Mouse (Mus musculus): ENCODE measurements around the gene Acaca.

Gene Acaca

GRCm38 (mm10) chr11:84128943-84129798 lies at the start of gene Acaca, which contains the start of gene Tada2a:
Acaca (plus strand) TSS chr11:84129672.
Tada2a (minus strand) TSS chr11:84129600.
- in situ Hi-C loops (cut with MboI; ENCODE audit: low pct_unique_long_range_greater_than_20kb in 1 of 2, low sequenced_read_pairs in 2 of 2, unreplicated experiment in 1 of 2): no loop called here

DNA sequence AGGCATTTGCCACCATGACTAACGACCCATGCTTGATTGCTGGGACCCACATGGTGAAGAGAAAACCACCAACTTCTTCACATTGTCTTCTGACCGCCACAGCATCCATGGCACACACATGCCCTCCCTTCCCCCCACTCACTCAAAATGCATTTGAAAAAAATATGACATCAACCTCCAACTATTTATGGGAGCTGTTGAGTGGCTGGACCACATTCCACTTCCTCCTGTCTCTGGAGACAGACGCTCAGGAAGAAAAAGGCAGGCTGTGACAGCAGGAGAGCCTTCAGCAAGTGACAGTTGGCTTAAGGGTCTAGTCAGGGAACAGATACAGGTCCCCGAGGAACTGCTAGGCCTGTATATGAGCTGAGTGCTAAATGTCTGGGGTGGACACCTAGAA lies 49.6 kb upstream of the Acaca start:
- in situ Hi-C loops (cut with MboI; ENCODE audit: low pct_unique_long_range_greater_than_20kb in 1 of 2, low sequenced_read_pairs in 2 of 2, unreplicated experiment in 1 of 2): no loop called here

- in situ Hi-C loops (cut with MboI; ENCODE audit: low pct_unique_long_range_greater_than_20kb in 1 of 2, low sequenced_read_pairs in 2 of 2, unreplicated experiment in 1 of 2): no loop called here
Measured at GRCm38 (mm10) chr11:84080327-84080726, 49.1 kb upstream of the Acaca start.

DNA sequence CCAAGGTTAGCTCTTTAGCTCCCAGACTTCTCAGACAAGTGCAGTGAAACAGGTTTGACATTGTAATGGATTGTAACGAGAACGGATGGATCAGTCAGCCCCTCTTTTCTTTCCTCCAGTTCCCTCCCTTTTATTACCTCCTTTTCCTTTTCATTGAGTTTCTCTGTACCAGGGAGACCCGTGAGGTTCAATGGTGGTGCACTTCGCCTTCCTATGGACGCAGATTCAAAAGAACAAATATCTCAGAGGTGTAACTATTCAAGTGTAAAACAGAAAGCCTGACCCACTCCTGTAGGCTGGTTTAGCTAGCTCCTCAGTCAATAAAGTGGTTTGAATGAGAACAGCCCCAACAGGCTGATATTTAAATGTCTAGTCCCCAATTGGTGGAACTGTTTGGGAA lies 47.6 kb upstream of the Acaca start:
- in situ Hi-C loops (cut with MboI; ENCODE audit: low pct_unique_long_range_greater_than_20kb in 1 of 2, low sequenced_read_pairs in 2 of 2, unreplicated experiment in 1 of 2): no loop called here

DNA sequence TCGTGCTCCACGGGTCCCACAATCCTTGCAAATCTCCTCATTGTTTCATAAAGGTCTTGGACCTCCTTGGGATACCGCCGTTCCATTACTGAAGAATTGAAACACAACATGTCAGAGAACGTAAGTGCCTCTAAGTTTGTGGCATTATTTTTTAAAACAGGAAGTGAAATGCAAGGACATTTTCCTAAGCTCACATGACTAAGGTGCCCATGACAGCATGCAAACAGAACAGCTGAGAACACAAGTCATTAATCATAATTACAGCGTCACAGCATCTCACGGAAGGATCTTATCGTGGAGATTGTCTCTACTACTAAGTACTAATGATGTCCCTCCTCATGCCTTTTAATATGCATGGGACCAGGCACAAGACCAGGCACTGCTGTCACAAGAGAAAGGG lies 38.9 kb upstream of the Acaca start:
- in situ Hi-C loops (cut with MboI; ENCODE audit: low pct_unique_long_range_greater_than_20kb in 1 of 2, low sequenced_read_pairs in 2 of 2, unreplicated experiment in 1 of 2): no loop called here

- in situ Hi-C loops (cut with MboI; ENCODE audit: low pct_unique_long_range_greater_than_20kb in 1 of 2, low sequenced_read_pairs in 2 of 2, unreplicated experiment in 1 of 2): no loop called here
Measured at GRCm38 (mm10) chr11:84095084-84095483, 34.4 kb upstream of the Acaca start.

GRCm38 (mm10) chr11:84097251-84097998 lies 32.0 kb upstream of the Acaca start:
- in situ Hi-C loops (cut with MboI; ENCODE audit: low pct_unique_long_range_greater_than_20kb in 1 of 2, low sequenced_read_pairs in 2 of 2, unreplicated experiment in 1 of 2): no loop called here

- in situ Hi-C loops (cut with MboI; ENCODE audit: low pct_unique_long_range_greater_than_20kb in 1 of 2, low sequenced_read_pairs in 2 of 2, unreplicated experiment in 1 of 2): no loop called here
Measured at GRCm38 (mm10) chr11:84101182-84101581, 28.3 kb upstream of the Acaca start.

DNA sequence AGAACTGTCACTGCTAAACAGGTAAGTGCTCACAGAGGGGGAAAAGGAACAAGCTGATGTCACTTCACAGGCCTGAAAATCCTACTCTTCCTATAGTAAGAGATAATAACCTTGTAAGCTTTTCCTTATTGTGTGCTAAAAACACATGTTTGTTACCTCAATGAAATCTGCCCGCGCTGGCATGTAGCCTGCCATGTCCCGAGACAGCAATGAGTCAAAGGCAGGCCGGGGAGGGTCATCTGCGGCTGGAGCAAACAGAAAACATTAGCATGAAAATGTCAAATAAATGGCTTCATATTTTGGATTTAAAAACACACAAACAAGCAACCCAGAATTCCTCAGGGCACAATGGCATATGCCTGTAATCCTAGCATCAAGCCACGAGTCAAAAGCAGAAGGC lies 25.4 kb upstream of the Acaca start:
- in situ Hi-C loops (cut with MboI; ENCODE audit: low pct_unique_long_range_greater_than_20kb in 1 of 2, low sequenced_read_pairs in 2 of 2, unreplicated experiment in 1 of 2): no loop called here

DNA sequence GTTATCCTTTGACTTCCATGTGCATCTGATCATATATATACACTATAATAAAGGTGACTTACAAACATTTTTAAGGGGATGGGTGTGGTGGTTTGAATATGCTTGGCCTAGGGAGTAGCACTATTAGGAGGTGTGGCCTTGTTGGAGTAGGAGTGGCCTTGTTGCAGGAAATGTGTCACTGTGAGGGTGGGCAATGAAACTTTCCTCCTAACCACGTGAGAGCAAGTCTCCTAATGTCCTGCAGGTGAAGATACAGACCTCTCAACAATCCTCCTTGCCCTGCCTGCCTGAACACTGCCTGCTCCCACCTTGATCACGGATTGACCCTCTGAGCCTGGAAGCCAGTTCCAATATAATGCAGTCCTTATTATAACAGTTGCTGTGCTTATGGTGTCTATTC lies 22.3 kb upstream of the Acaca start:
- in situ Hi-C loops (cut with MboI; ENCODE audit: low pct_unique_long_range_greater_than_20kb in 1 of 2, low sequenced_read_pairs in 2 of 2, unreplicated experiment in 1 of 2): no loop called here

DNA sequence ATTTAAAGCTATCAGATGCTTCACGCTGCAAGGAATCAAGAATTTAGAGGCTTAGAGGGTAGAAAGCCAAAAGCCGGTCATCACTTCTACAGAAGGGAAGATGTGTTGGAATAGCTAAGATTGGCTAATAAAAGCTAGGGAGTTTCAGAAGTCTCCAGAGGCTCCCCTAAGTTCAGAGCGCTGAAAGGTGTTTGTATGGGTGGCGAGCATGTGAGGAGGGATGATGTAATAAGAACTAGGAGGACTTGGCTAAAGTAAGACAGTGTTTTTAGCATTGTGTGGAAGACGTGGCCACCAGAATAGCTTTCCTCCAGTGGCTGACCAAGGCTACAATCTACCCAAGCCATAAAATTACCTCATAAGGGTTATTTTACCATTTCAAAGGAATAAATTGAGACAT lies 15.8 kb upstream of the Acaca start:
- in situ Hi-C loops (cut with MboI; ENCODE audit: low pct_unique_long_range_greater_than_20kb in 1 of 2, low sequenced_read_pairs in 2 of 2, unreplicated experiment in 1 of 2): no loop called here

DNA sequence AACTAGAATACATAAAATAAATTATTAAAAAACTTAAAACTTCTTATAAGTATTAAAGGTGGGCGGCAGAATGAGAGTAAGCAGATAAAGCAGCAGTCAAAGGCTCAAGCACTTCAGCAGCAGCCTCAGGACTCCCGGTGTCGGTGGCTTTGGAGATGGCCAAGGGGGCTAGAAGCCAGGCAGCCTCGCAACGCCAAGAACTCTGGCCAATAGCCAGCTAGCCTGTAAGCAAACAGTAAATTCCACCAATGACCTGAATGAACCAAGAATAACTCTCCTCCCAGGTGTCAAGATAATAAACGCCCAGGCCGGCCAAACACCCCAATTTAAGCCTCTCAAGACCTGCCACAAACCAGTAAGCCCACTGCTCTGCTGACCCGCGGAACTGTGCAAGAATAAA lies 13.8 kb upstream of the Acaca start:
- in situ Hi-C loops (cut with MboI; ENCODE audit: low pct_unique_long_range_greater_than_20kb in 1 of 2, low sequenced_read_pairs in 2 of 2, unreplicated experiment in 1 of 2): no loop called here

DNA sequence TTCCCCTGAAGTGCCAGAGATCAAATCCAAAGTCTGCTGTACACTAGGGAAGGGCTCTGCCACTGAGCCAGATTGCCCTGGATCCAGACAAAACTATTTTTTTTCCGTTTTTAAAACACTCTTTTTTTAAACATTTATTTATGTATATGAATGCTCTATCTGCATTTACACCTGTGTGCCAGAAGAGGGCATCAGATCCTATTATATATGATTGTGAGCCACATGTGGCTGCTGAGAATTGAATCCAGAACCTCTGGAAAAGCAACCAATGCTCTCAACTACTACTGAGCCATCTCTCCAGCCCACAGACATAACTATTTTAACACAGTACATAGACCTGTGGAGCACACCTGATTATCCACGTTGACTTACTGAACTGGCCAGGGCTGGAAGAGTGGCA lies 13.3 kb upstream of the Acaca start:
- in situ Hi-C loops (cut with MboI; ENCODE audit: low pct_unique_long_range_greater_than_20kb in 1 of 2, low sequenced_read_pairs in 2 of 2, unreplicated experiment in 1 of 2): no loop called here

DNA sequence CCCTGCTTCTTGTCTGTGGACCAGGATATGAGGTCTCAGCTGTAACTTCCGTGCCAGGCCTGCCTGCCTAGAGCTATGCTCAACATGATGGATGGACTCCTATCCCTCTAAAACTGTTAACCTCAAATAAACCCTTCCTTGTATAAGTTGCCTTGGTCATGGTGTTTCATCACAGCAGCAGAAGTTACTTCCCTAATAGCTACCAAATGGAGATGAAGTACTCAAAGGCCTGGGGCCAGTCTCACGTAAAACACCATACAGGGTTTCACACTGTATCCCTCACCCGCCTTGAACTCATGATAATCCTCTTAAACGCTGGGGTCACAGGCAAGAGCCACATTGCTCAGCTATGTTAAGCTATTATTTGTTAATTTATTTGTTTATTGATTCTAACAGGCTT lies 12.0 kb upstream of the Acaca start:
- in situ Hi-C loops (cut with MboI; ENCODE audit: low pct_unique_long_range_greater_than_20kb in 1 of 2, low sequenced_read_pairs in 2 of 2, unreplicated experiment in 1 of 2): no loop called here

- in situ Hi-C loops (cut with MboI; ENCODE audit: low pct_unique_long_range_greater_than_20kb in 1 of 2, low sequenced_read_pairs in 2 of 2, unreplicated experiment in 1 of 2): no loop called here
Measured at GRCm38 (mm10) chr11:84121051-84121956, 8.2 kb upstream of the Acaca start.

- in situ Hi-C loops (cut with MboI; ENCODE audit: low pct_unique_long_range_greater_than_20kb in 1 of 2, low sequenced_read_pairs in 2 of 2, unreplicated experiment in 1 of 2): no loop called here
Measured at GRCm38 (mm10) chr11:84127977-84128376, 1.5 kb upstream of the Acaca start.

DNA sequence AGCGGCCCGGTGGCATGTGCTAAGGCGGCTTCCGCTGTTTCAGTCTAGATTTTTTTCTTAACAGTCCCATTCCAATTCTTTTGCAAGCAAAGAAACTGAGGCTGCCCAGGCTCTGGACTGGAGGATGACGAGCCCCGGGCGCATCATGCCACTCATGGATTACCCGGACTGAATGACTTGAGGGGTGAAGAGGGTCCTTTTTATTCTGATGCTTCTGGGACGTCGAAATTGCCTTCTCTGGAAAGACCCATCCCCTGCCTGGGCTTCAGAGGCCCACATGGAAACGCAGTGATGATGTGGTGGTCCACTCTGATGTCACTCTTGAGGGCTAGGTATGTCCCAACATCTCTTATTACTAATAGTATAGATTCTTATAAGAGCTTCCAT lies 320 bp downstream of the Acaca start:
- in situ Hi-C loops (cut with MboI; ENCODE audit: low pct_unique_long_range_greater_than_20kb in 1 of 2, low sequenced_read_pairs in 2 of 2, unreplicated experiment in 1 of 2): no loop called here

DNA sequence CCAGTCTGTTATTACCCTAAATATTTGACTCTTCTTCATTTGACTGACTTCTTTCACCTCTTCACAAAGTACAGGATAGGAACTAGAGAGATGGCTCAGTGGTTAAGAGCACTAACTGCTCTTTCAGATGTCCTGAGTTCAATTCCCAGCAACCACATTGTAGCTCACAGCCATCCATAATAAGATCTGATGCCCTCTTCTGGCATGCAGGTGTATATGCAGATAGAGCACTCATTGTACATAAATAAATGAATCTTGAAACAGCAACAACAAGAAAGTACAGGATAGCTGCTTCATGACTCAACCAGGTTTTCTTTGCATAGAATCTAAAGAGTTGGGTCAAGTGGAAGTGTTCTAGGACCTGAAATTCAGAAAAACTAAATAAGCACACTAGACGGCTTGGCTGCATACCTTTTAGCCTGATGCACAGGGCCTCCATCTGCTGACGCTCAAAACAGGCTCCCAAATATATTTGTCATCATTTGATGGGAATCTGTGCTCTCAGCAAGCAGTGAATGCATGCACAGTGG lies 4.9 kb downstream of the Acaca start:
- in situ Hi-C loops (cut with MboI; ENCODE audit: low pct_unique_long_range_greater_than_20kb in 1 of 2, low sequenced_read_pairs in 2 of 2, unreplicated experiment in 1 of 2): no loop called here

- in situ Hi-C loops (cut with MboI; ENCODE audit: low pct_unique_long_range_greater_than_20kb in 1 of 2, low sequenced_read_pairs in 2 of 2, unreplicated experiment in 1 of 2): no loop called here
Measured at GRCm38 (mm10) chr11:84136453-84136852, 7.0 kb downstream of the Acaca start.
